Mouse (Mus musculus) ES-E14 (cell line): Measurements from ENCODE around the gene Zfp810.

Source experiments
- CHD2 ChIP-seq: IDR thresholded peaks from 2 replicates; pipeline ENCODE4 v1.6.1; 2014; ENCODE audit warnings: mild to moderate bottlenecking, low read depth, low read length, inconsistent platforms
- HCFC1 ChIP-seq: IDR thresholded peaks from 2 replicates; pipeline ENCODE4 v1.6.1; 2012; ENCODE audit warnings: low read length, inconsistent platforms, borderline replicate concordance; ENCODE audit not compliant: insufficient read depth
- MAFK ChIP-seq: IDR thresholded peaks from 2 replicates; pipeline ENCODE4 v1.6.1; 2014; ENCODE audit warnings: mild to moderate bottlenecking, low read depth, low read length, inconsistent platforms; ENCODE audit not compliant: insufficient read depth
- ZC3H11A ChIP-seq: IDR thresholded peaks from 2 replicates; pipeline ENCODE4 v1.6.1; 2012; ENCODE audit warnings: low read depth, mild to moderate bottlenecking, inconsistent platforms, low read length, borderline replicate concordance
- ZNF384 ChIP-seq: IDR thresholded peaks from 2 replicates; pipeline ENCODE4 v1.6.1; 2012; ENCODE audit warnings: low read depth, low read length, inconsistent platforms

DNA sequence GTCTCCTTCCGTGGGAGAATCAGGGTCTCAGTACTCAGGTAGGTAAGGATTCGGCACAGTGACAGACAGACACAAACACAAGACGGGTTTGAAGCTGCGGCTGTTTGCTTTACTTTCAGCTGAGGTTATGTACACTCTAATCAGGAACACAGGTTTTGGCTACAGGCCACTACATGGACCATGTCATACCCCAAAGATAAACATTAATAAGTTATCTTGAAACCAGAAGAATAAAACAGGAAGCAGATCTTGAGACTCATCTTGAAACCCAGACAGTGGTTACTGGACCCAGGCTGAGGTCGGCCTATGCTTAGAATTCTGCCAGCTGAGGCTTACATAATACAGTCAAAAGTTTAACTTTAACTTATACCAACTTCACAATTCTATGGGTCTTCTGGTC lies 5.8 kb upstream of the Zfp810 start:
- TF ChIP-seq ZNF384 (no peak), CHD2 (no peak), HCFC1 (no peak), MAFK (no peak), ZC3H11A (no peak)
